Mouse (Mus musculus) cortical plate, adult 2 months (tissue): ENCODE results near the gene Ciao2b. TPM values are rescaled to one million over a fixed set of nuclear protein-coding genes. Genes with fewer than 3 reads are reported as not detected.

ENCODE experiments used
- H3K27ac ChIP-seq: fragments of 200-500 bp; 2 replicates; pipeline ENCODE4 v1.5.1; 2012; ENCODE audit warnings: low read length, control low read depth, inconsistent platforms; ENCODE audit not compliant: insufficient read depth
- H3K4me1 ChIP-seq: fragments of 200-500 bp; 2 replicates; pipeline ENCODE4 v1.6.1; 2011; ENCODE audit warnings: low read length; ENCODE audit not compliant: control insufficient read depth, insufficient read depth
- H3K4me3 ChIP-seq: fragments of 200-500 bp; 2 replicates; pipeline ENCODE4 v1.5.1; 2011; ENCODE audit warnings: mild to moderate bottlenecking, low read length, control low read depth; ENCODE audit not compliant: insufficient read depth
- CTCF ChIP-seq: fragments of 200-500 bp; IDR thresholded peaks from 2 replicates; pipeline ENCODE4 v1.5.1; 2011; ENCODE audit warnings: mild to moderate bottlenecking, control low read depth, low read length; ENCODE audit not compliant: insufficient read depth; ENCODE audit errors: extremely low read depth
- POLR2A ChIP-seq: fragments of 200-500 bp; IDR thresholded peaks from 2 replicates; pipeline ENCODE4 v1.6.1; 2011; ENCODE audit warnings: mild to moderate bottlenecking, low read length, control low read depth; ENCODE audit not compliant: insufficient read depth; ENCODE audit errors: extremely low read depth
- polyA plus RNA-seq: library from polyadenylated mRNA; depleted of rRNA; stranded (reverse); fragments of >200 nt; gene quantifications from 2 replicates; pipeline ENCODE4 v1.2.3, GENCODE M21; 2012; rRNA removed

The Ciao2b gene
- polyA plus RNA-seq, 1 experiment: 55.8 TPM

DNA sequence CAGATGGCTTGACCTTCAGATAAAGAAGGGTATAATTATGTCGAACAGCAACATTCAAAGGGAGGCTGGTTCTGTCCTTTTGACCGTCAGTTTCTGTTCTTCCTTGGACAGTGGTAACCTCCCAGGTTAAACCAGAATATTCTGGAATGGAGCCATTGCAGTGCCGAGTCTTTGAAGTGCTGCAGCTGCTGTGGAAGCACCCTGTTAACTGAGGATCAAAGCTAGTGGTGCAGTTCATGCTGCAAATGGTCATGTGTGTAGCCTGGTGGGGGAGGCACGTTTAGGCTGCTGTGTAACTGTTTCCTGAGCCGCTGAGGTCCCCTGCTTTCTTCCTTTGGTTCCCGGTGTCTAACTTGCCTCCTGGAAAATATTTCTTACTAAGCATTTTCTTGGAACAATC is 43.3 kb downstream of the Ciao2b start:
- no peak overlapping the region for H3K4me3 ChIP-seq
- H3K27ac ChIP-seq: no peak overlapping the region
- TF ChIP-seq POLR2A (no peak), CTCF (no peak)
- no peaks in the 10 kb centered on the region for H3K4me1 ChIP-seq

DNA sequence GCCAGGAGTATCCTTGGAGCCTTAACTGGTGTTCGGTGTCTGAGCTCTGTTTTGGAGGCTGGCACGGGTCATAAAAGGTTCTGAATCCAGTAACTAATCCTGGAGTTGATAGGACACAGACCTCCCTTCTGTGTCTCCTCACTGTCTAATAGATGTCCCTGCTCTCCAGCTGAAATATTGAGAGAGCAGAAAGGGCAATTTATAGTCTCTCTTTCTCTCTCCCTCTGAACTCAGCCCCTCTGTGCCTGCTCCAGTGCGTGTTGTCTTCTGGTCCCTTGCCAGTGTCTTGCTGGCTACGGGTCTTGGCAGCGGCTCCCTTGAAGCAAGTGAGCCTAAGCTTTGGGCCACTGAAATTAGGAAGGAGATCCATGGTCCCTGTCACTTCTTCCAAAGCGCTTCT is 44.1 kb downstream of the Ciao2b start:
- no peak for TF ChIP-seq POLR2A
- TF ChIP-seq CTCF: no peak
- Histone ChIP-seq H3K27ac (no peak overlapping the region), H3K4me1 (no peaks in the 10 kb centered on the region), H3K4me3 (no peak overlapping the region)

DNA sequence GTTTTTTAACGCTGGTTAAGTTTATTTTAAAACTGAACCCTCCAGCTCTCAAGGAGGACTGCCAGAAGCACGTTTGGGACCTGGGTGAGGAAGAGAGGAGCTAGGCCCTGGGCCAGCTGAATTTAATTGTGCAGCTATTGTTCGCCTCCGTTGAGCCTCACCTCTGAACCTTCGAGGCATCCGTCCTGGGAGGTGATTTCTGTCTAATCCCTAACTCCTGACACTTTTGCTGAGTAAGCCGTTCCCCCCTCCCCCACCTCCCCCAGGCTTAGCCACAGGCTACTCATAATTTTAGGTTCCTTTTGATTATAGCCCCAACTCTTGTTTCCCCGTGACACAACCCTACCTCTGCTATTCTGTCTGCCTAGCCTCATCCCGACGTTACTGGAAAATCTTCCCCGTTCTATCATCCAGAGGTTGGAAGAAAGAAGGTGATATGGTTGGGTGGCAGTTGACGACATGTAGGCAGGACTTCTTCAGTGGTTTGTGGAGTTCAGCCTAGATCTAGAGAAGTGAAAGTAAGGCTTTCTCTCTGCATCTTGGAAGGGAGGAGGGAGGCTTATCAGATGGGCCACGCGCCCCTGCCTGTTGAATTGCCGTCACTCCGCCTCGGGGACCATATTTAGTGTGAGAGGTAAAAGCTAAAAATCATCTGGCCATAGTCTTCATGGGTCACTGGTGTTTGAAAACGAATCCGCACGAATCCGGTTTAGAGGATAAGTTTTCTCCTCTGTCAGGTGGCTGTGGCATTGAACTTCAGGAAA is 45.8 kb downstream of the Ciao2b start:
- Histone ChIP-seq H3K4me3 (no peak overlapping the region), H3K4me1 (peaks cover 2% of the 10 kb centered on the region; the same call in 1 of the 2 replicates), H3K27ac (no peak overlapping the region)
- TF ChIP-seq POLR2A (no peak), CTCF (no peak)

DNA sequence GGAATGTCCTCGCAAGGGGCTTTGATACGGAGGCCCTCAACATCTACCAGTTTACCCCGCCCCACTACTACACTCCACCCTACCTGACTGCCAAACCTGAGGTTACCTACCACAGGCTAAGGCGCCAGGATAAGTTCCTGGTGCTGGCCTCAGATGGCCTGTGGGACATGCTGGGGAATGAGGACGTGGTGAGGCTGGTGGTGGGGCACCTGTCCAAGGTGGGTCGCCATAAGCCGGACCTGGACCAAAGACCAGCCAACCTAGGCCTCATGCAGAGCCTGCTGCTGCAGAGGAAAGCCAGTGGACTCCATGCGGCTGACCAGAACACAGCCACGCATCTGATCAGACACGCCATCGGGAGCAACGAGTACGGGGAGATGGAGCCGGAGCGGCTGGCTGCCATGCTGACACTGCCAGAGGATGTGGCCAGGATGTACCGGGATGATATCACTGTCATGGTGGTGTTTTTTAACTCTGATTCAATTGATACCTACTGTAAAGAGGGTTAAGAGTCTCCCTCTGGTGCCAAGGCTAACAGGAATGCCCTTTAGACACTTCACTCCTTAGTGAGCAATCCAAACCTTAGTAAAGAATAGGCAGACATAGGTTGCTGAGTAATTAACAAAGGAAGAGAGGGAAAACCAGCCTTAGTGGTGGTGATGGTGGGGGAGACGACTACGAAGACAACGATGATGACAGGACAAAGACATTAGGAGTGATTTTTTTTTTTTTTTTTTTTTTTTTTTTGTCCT is 47.0 kb downstream of the Ciao2b start:
- TF ChIP-seq POLR2A (no peak), CTCF (no peak)
- Histone ChIP-seq H3K4me3 (no peak overlapping the region), H3K27ac (no peak overlapping the region), H3K4me1 (peaks cover 2% of the 10 kb centered on the region; the same call in 1 of the 2 replicates)

DNA sequence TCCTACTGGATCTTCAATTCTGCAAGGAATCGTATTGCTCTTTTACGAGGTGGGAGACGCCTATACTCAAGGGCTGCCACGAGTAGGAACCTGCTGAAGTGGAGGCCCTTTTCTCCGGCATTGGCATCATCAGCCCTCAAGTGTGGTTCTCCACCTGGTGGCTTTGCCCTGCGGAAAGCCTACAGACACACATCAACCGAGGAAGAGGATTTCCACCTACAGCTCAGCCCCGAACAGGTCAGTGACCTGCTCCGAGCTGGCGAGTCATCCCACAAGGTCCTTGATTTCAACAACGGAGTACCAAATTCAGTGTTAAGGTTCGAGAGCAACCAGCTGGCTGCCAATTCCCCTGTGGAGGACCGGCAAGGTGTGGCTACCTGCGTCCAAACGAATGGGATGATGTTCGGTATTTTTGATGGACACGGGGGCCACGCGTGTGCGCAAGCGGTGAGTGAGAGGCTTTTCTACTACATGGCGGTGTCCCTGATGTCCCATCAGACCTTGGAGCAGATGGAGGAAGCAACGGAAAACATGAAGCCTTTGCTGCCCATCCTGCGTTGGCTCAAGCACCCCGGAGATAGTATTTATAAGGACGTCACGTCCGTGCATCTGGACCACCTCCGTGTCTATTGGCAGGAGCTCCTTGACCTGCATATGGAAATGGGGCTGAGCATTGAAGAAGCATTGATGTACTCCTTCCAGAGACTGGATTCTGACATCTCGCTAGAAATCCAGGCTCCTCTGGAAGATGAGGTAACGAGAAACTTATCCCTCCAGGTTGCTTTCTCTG is 48.0 kb downstream of the Ciao2b start:
- Histone ChIP-seq H3K4me1 (peaks cover 2% of the 10 kb centered on the region; the same call in 1 of the 2 replicates), H3K4me3 (no peak overlapping the region), H3K27ac (no peak overlapping the region)
- TF ChIP-seq CTCF (no peak), POLR2A (no peak)

DNA sequence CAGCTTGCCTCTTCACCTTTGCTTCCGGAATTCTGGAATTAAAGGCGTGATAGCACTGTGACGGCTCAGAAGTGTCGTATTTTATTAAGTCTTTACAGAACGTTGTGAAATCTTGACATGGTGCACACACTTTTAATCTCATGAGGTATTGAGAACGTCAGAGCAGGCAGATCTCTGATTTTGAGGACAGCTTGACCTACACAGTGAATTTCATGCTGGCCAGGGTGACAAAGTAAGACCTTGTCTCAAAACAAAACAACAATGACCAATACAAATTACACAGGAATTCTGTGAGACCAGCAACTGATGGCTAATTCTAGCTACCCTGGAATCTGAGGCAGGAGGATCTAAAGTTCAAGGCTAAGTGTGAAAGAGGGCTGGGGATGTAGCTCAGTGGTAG is 49.2 kb downstream of the Ciao2b start:
- Histone ChIP-seq H3K27ac (no peak overlapping the region), H3K4me1 (peaks cover 2% of the 10 kb centered on the region; the same call in 1 of the 2 replicates), H3K4me3 (no peak overlapping the region; the same call in 1 of the 2 replicates)
- TF ChIP-seq POLR2A (no peak), CTCF (no peak)

DNA sequence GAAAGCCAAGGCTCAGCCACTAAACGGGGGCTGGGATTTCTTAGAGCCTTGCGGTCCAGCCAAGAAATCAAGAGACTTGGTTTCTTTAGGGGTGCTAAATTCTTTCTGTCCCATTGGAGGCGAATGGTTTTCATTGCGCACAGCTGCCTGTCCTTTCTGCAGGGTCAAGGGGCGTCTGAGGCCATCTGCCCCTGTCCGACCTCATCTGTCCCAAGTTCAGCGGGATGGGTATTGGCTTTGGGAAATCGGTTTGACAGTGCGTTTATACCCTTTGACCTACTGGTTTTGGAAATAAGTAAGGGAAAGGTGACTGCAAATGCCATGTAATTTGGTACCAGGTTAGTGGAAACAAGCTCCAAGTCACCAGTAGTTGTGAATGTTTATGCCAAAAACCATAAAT is 49.9 kb downstream of the Ciao2b start:
- H3K27ac ChIP-seq: peak overlapping the region; percentile 77; the same call in 1 of the 2 replicates
- H3K4me1 ChIP-seq: peaks cover 2% of the 10 kb centered on the region; the same call in 1 of the 2 replicates
- no peak for TF ChIP-seq CTCF
- TF ChIP-seq POLR2A: no peak
- peak overlapping the region; percentile 82 for H3K4me3 ChIP-seq

DNA sequence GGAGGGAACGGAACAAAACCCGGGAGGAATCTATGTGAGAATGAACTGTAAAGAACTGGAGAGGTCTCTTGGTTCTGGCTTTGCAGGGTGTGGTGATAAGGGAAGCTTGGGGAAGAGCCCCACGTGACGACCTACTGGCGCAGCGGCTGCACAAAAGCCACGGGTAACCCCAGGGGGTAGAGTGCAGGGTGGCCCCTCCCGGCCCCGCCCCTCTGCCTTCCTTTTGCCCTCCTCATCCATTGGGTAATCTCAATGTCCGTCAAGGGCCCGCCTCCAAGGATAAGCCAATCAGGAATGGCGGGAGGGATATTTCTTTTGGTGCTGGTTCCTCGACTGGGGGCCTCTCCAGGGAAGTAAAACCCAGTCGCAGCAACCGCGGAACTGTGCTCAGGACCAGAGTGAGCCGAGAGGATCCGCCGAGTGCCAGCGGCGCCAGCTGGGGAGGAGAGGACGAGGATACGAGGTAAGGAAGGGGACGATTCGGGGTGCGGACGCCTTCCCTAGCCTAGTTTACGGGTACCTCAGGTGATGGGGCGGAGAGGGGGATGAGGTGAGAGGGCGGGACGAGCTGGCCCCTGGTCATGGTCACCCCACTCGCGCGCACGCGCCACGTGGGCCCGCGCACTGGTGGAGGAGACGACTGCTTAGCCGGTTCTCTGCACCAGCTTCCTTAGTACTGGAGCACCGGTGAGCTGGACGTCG is 50.5 kb downstream of the Ciao2b start, which contains the start of gene Pdp2:
Gene Pdp2 (plus strand): TSS at position 319 of the 702 bp plus-strand sequence.
- peak; percentile 88 for TF ChIP-seq POLR2A
- TF ChIP-seq CTCF: no peak
- peaks cover 2% of the 10 kb centered on the region; the same call in 1 of the 2 replicates for H3K4me1 ChIP-seq

DNA sequence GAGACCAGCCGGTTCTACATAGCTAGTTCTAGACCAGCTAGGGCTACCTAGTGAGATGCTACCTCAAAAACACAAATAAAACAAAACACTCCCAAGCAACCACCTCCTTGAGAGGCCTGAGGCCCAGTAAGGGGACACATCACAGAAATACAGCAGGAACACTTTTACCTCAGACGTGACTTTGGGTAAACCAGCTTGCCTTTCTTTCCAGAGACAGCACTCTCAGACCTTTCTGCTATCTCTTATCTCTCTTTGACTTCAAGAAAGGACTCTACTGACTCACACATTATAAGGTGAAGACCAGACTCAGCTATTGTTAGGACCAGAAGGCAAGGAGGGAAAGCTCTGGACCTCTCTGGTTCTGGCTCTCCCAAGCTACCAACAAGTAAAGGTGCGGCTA is 51.5 kb downstream of the Ciao2b start:
- Histone ChIP-seq H3K27ac (no peak overlapping the region), H3K4me3 (no peak overlapping the region), H3K4me1 (peaks cover 2% of the 10 kb centered on the region; the same call in 1 of the 2 replicates)
- TF ChIP-seq CTCF (no peak), POLR2A (no peak)

More for the DNA sequence above, 50.5 kb downstream of the Ciao2b start, which contains the start of gene Pdp2:
- Histone ChIP-seq H3K27ac (peak within 1 kb of the TSS; percentile 77), H3K4me3 (peak within 1 kb of the TSS; percentile 82)

Other genes starting within 250 kb of the Ciao2b start
- 45.7 and 46.2 TPM in 2 replicates for gene Cmtm4, start 246.2 kb downstream of the Ciao2b start, polyA plus RNA-seq
- 161 and 170 TPM in 2 replicates for gene Dync1li2, start 198.9 kb downstream of the Ciao2b start, polyA plus RNA-seq
- gene Terb1, start 132.1 kb downstream of the Ciao2b start, polyA plus RNA-seq: 0.69 and 1.2 TPM in 2 replicates
- gene Nae1, start 107.3 kb downstream of the Ciao2b start, polyA plus RNA-seq: 75.4 and 76.2 TPM in 2 replicates
- gene Car7, start 107.3 kb downstream of the Ciao2b start, polyA plus RNA-seq: 48.6 and 59.8 TPM in 2 replicates
- gene Pdp2, start 50.5 kb downstream of the Ciao2b start, polyA plus RNA-seq: 4.7 and 5.1 TPM in 2 replicates
- not detected in 2 replicates for gene Cdh16, start 17.6 kb downstream of the Ciao2b start, polyA plus RNA-seq
- 2.4 and 2.9 TPM in 2 replicates for gene Rrad, start 10.6 kb downstream of the Ciao2b start, polyA plus RNA-seq
- gene Ces2a, start 92.0 kb upstream of the Ciao2b start, polyA plus RNA-seq: not detected in 2 replicates
- gene Ces2b, start 189.6 kb upstream of the Ciao2b start, polyA plus RNA-seq: 0.08 and 0.10 TPM in 2 replicates
- gene Ces2c, start 205.1 kb upstream of the Ciao2b start, polyA plus RNA-seq: 0.06 TPM in 1 of 2 replicates, not detected in the other